Mouse (Mus musculus) lung, embryonic 14.5 days (tissue): ENCODE measurements around the gene 6430531B16Rik. TPM values are rescaled to one million over a fixed set of nuclear protein-coding genes. Genes with fewer than 3 reads are reported as not detected.

ENCODE experiments used
- ATAC-seq: fragments of 200-750 bp; cut with Nextera tagmentation; 2 replicates; pipeline ENCODE4 v1.8.0; 2017; ENCODE audit warnings: mild to moderate bottlenecking, moderate TSS enrichment, moderate library complexity; ENCODE audit not compliant: insufficient read depth
- DNase-seq: peaks from one replicate; pipeline ENCODE4 v3.0.0-alpha.2; 2015
- H3K27ac ChIP-seq: fragments of 300-500 bp; sonication (generic); 2 replicates; pipeline ENCODE4 v1.5.1; 2014; ENCODE audit warnings: low read depth, mild to moderate bottlenecking, moderate library complexity
- H3K27me3 ChIP-seq: fragments of 300-500 bp; sonication (generic); 2 replicates; pipeline ENCODE4 v1.6.1; 2014; ENCODE audit warnings: low read length, control low read depth; ENCODE audit not compliant: insufficient read depth
- H3K36me3 ChIP-seq: fragments of 300-500 bp; sonication (generic); 2 replicates; pipeline ENCODE4 v1.6.1; 2014; ENCODE audit warnings: control low read depth; ENCODE audit not compliant: insufficient read depth
- H3K4me1 ChIP-seq: fragments of 300-500 bp; sonication (generic); 2 replicates; pipeline ENCODE4 v1.6.1; 2014; ENCODE audit warnings: antibody characterized with exemption, control low read depth; ENCODE audit not compliant: insufficient read depth
- H3K4me2 ChIP-seq: fragments of 300-500 bp; sonication (generic); 2 replicates; pipeline ENCODE4 v1.6.1; 2014; ENCODE audit warnings: mild to moderate bottlenecking
- H3K4me3 ChIP-seq: fragments of 300-500 bp; sonication (generic); 2 replicates; pipeline ENCODE4 v1.5.1; 2014; ENCODE audit warnings: low read depth, low read length
- H3K9ac ChIP-seq: fragments of 300-500 bp; sonication (generic); 2 replicates; pipeline ENCODE4 v1.6.1; 2014
- H3K9me3 ChIP-seq: fragments of 300-500 bp; sonication (generic); 2 replicates; pipeline ENCODE4 v1.6.1; 2016; ENCODE audit warnings: low read depth, low read length, control low read depth
- CTCF ChIP-seq: IDR thresholded peaks from 2 replicates; pipeline ENCODE4 v1.5.1; 2016; ENCODE audit warnings: antibody characterized with exemption, low read depth
- WGBS: fragments of 180-500 bp; shearing (Covaris S2); extraction: QIAGEN DNeasy Blood & Tissue Kit; methylation state at CpG from one replicate; pipeline ENCODE4 v1.1.7; 2014; 5-methylcytosine and 5-hydroxymethylcytosine counted together
- polyA plus RNA-seq: library from polyadenylated mRNA; unstranded; fragments of >200 nt; fragmentation: Nextera tagmentation; extraction: Ambion mirVana; gene quantifications from 2 replicates; pipeline ENCODE4 v1.2.1, GENCODE M21; 2014

6430531B16Rik gene
- polyA plus RNA-seq, 1 experiment from 2014 or later: 0.30 TPM

DNA sequence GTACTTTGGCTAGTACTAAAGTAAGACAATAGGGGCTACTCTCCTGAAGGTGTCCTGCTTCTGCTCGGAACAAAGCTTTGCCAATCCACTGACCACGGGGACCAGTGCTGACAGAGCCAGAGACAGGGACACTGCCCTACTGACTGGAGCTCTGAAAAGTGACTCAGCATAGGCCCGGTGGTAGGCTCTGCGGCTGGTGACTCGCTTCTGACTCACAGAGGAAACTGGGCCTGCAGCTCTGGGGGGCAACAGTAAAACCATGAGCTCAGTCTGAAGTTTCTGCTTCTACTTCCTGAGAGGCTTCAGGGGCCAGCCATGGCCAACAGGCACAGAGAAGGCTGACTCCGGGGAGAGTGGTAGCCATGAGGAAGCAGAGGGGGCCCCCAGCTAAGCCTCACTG lies 7.1 kb downstream of the 6430531B16Rik start:
- ATAC-seq: no peak
- Histone ChIP-seq H3K36me3 (no peaks in the 10 kb centered on the region), H3K4me2 (no peak overlapping the region), H3K27me3 (no peaks in the 10 kb centered on the region), H3K4me3 (no peak overlapping the region), H3K9me3 (no peaks in the 10 kb centered on the region), H3K4me1 (no peaks in the 10 kb centered on the region), H3K27ac (no peak overlapping the region), H3K9ac (no peak overlapping the region)
- WGBS: 68% methylated on average over 6 of the region's 6 CpGs
- TF ChIP-seq CTCF: no peak
- DNase-seq: no peak

DNA sequence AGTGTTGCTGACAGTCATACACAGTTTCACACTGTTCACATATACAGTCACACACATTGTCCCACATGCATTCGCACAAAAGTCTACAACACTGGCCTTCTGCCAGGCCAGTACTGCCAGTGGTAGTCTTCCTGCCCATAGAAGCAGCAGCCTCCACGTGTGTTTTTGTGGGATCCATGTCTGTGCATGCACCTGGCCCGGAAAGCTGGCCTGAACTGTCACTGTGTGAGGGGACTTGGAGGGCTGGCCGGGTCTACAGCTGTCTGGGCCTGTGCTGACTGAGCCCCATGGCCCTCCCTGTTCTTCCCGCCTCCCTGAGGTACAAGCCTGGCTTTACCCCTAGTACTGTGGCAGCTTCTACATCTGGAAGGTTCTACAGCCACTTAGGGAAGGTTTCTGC lies 7.6 kb downstream of the 6430531B16Rik start:
- no peak for ATAC-seq
- no peaks in the 10 kb centered on the region for H3K9me3 ChIP-seq
- H3K9ac ChIP-seq: no peak overlapping the region
- H3K27ac ChIP-seq: no peak overlapping the region
- no peak overlapping the region for H3K4me2 ChIP-seq
- H3K36me3 ChIP-seq: no peaks in the 10 kb centered on the region
- no peaks in the 10 kb centered on the region for H3K27me3 ChIP-seq
- 65% methylated on average over 5 of the region's 5 CpGs for WGBS
- H3K4me1 ChIP-seq: no peaks in the 10 kb centered on the region
- no peak for TF ChIP-seq CTCF
- DNase-seq: no peak
- no peak overlapping the region for H3K4me3 ChIP-seq

DNA sequence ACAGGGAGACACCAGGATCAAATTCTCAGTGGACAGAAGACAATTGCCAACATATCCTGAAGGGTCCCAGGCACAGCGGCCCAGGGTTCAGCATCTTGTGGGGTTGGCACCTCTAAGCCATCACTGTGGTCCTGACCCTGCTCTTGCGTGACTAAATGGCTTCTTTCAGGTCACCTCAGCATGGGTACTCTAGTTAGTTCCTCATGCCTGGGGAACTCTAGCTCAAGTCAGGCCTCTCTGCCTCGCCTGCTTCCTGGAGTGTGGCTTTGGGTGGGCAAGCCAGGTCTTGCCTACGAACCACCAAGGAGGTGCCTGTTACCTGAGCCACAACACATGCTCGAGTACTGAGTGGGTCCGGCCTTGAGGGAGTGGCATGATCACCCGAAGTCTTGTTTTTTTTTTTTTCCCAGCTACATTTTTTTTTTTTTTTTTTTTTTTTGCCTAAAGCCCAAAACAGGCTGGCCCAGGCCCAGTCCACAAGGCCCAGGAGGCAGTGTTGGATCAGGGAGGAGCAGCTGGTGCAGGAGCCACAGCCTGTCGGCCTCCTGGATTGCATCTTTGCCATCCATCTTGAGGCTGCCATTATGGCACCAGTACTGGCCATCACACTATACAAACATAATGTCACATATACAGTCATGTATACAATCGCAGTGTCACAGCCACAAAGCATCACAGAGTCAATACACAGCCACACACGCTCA lies 8.2 kb downstream of the 6430531B16Rik start:
- DNase-seq: no peak
- H3K27ac ChIP-seq: no peak overlapping the region
- no peak for TF ChIP-seq CTCF
- no peaks in the 10 kb centered on the region for H3K9me3 ChIP-seq
- 77% methylated on average over 10 of the region's 10 CpGs for WGBS
- no peaks in the 10 kb centered on the region for H3K4me1 ChIP-seq
- no peaks in the 10 kb centered on the region for H3K36me3 ChIP-seq
- H3K4me2 ChIP-seq: no peak overlapping the region
- H3K4me3 ChIP-seq: no peak overlapping the region
- H3K27me3 ChIP-seq: no peaks in the 10 kb centered on the region
- no peak overlapping the region for H3K9ac ChIP-seq
- no peak for ATAC-seq

DNA sequence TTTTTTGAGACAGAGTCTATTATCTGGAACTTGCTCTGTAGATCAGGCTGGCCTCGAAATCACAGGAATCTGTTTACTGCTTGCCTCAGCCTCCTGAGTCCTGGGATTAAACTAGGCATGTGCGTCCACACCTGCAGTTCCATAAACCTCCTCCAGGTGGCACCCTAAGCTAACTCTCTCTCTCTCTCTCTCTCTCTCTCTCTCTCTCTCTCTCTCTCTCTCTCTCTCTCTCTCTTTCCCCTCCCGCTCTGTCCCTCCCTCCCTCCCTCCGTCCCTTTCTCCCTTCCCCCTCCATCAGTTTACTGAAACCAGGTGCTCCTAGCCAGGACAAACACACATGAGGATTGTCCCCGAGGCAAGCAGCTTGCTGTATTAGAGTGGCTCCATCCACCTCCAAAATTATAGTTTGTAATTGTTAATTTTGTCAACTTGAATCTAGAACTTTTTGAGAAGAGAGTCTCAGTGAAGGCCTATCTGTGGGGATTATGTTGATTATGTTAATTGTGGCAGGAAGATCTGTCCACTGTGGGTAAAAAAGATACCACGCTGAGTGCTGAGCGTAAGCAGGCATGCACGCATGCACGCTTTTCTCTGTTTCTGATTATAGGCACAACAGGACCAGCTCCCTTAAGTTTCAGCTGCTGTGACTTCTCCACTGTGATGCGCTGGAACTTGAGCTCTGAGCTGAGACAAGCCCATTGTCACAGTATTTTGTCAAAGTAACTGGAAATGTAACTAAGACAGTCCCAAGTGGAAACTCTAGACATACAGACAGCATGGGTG lies 9.0 kb downstream of the 6430531B16Rik start:
- Histone ChIP-seq H3K4me2 (no peak overlapping the region), H3K4me1 (no peaks in the 10 kb centered on the region), H3K9ac (no peak overlapping the region), H3K36me3 (no peaks in the 10 kb centered on the region), H3K27ac (no peak overlapping the region), H3K4me3 (no peak overlapping the region), H3K27me3 (no peaks in the 10 kb centered on the region), H3K9me3 (no peaks in the 10 kb centered on the region)
- DNase-seq (peak; percentile 90), ATAC-seq (0 out of 2 replicates have a peak, but pooled peaks have one; percentile 42)
- 45% methylated on average over 9 of the region's 10 CpGs for WGBS
- TF ChIP-seq CTCF: peak; percentile 90

DNA sequence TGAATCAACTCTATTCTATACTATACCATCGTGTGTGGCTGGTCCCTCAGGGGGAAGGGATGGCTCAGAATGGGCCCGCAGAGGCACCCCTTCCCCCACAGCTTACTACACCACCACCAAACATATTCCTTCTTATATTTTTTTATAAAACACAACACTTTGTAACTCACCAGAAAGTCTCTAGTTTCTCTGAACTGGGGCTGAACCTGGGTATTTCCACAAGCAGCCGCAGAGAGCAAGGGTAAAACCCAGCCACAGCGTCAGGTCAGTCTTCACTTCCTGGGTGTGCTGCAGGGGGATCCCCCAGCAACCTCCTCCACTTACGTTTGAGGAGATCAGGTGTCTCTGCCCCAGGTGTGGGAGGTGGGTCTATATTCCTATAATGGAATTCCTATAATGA lies 10.1 kb downstream of the 6430531B16Rik start:
- H3K4me1 ChIP-seq: no peaks in the 10 kb centered on the region
- 49% methylated on average over 5 of the region's 5 CpGs for WGBS
- H3K27ac ChIP-seq: no peak overlapping the region
- ATAC-seq (no peak), DNase-seq (no peak)
- no peak overlapping the region for H3K9ac ChIP-seq
- H3K36me3 ChIP-seq: no peaks in the 10 kb centered on the region
- H3K4me3 ChIP-seq: no peak overlapping the region
- TF ChIP-seq CTCF: no peak
- H3K4me2 ChIP-seq: no peak overlapping the region
- H3K9me3 ChIP-seq: no peaks in the 10 kb centered on the region
- no peaks in the 10 kb centered on the region for H3K27me3 ChIP-seq

DNA sequence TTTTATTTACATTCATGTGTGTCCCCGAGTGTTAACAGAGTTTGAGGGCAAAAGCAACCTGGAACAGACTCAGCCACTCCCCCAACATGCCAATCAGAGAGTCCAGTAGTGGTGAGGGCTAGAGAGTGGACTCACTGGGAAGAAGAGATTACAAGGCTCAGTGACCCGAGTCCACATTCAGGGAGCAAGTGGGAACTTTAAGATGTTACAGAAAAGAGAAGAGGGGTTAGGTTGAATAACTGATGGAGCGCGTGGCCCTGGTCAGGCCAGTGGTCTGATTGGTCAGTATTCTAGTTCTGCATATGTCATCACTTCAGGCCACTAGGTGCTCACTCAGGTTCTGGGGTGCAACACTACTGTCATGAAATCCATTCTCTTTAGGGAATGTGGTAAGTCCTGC lies 11.4 kb downstream of the 6430531B16Rik start:
- Histone ChIP-seq H3K27ac (no peak overlapping the region), H3K9ac (no peak overlapping the region), H3K4me1 (no peaks in the 10 kb centered on the region), H3K4me2 (no peak overlapping the region), H3K27me3 (no peaks in the 10 kb centered on the region), H3K36me3 (no peaks in the 10 kb centered on the region), H3K9me3 (no peaks in the 10 kb centered on the region), H3K4me3 (no peak overlapping the region)
- WGBS: 23% methylated on average over 4 of the region's 4 CpGs
- ATAC-seq (no peak), DNase-seq (no peak)
- TF ChIP-seq CTCF: no peak

- H3K9ac ChIP-seq: no peak overlapping the region
- H3K9me3 ChIP-seq: no peaks in the 10 kb centered on the region
- DNase-seq (no peak), ATAC-seq (no peak)
- H3K4me2 ChIP-seq: no peak overlapping the region
- H3K27me3 ChIP-seq: no peaks in the 10 kb centered on the region
- no peaks in the 10 kb centered on the region for H3K4me1 ChIP-seq
- TF ChIP-seq CTCF: no peak
- H3K36me3 ChIP-seq: no peaks in the 10 kb centered on the region
- no peak overlapping the region for H3K4me3 ChIP-seq
- H3K27ac ChIP-seq: no peak overlapping the region
- 41% methylated on average over 4 of the region's 4 CpGs for WGBS
Measured at GRCm38 (mm10) chr7:139963814-139964213, 14.7 kb downstream of the 6430531B16Rik start.
